Mouse (Mus musculus) embryonic facial prominence, embryonic 12.5 days (tissue): Measurements from ENCODE around the gene Aox1. TPM values are rescaled to one million over a fixed set of nuclear protein-coding genes. Genes with fewer than 3 reads are reported as not detected.

Experiments
- ATAC-seq: fragments of 200-750 bp; cut with Nextera tagmentation; 2 replicates; pipeline ENCODE4 v1.8.0; 2017; ENCODE audit not compliant: insufficient number of reproducible peaks, insufficient read depth, low FRiP score, low TSS enrichment
- H3K27ac ChIP-seq: fragments of 300-500 bp; sonication (generic); 2 replicates; pipeline ENCODE4 v1.5.1; 2016; ENCODE audit warnings: mild to moderate bottlenecking
- H3K27me3 ChIP-seq: fragments of 300-500 bp; sonication (generic); 2 replicates; pipeline ENCODE4 v1.6.1; 2016; ENCODE audit warnings: mild to moderate bottlenecking, moderate library complexity
- H3K36me3 ChIP-seq: fragments of 300-500 bp; sonication (generic); 2 replicates; pipeline ENCODE4 v1.6.1; 2016; ENCODE audit warnings: mild to moderate bottlenecking
- H3K4me1 ChIP-seq: fragments of 300-500 bp; sonication (generic); 2 replicates; pipeline ENCODE4 v1.6.1; 2016
- H3K4me2 ChIP-seq: fragments of 300-500 bp; sonication (generic); replicated peaks from 2 replicates; pipeline ENCODE4 v1.6.1; 2016; ENCODE audit warnings: mild to moderate bottlenecking, moderate library complexity
- H3K4me3 ChIP-seq: fragments of 300-500 bp; sonication (generic); 2 replicates; pipeline ENCODE4 v1.5.1; 2016; ENCODE audit warnings: mild to moderate bottlenecking
- H3K9ac ChIP-seq: fragments of 300-500 bp; sonication (generic); 2 replicates; pipeline ENCODE4 v1.6.1; 2016; ENCODE audit warnings: mild to moderate bottlenecking, moderate library complexity
- H3K9me3 ChIP-seq: fragments of 300-500 bp; sonication (generic); 2 replicates; pipeline ENCODE4 v1.6.1; 2016; ENCODE audit warnings: mild to moderate bottlenecking, moderate library complexity
- WGBS: fragments of 180-500 bp; shearing (Covaris S2); methylation state at CpG from one replicate; pipeline ENCODE4 v1.1.7; 2016; 5-methylcytosine and 5-hydroxymethylcytosine counted together
- polyA plus RNA-seq: library from polyadenylated mRNA; unstranded; fragments of >200 nt; fragmentation: Nextera tagmentation; extraction: Ambion mirVana; gene quantifications from 2 replicates; pipeline ENCODE4 v1.2.1, GENCODE M21; 2016

Gene Aox1
- polyA plus RNA-seq, 1 experiment from 2014 or later, result 0.13 TPM

GRCm38 (mm10) chr1:58089316-58089715, 59.6 kb downstream of the Aox1 start:
- H3K27me3 ChIP-seq, result no peaks in the 10 kb centered on the region
- no peak overlapping the region for H3K4me2 ChIP-seq
- H3K9me3 ChIP-seq, result no peaks in the 10 kb centered on the region
- H3K27ac ChIP-seq, result no peak overlapping the region
- ATAC-seq, result no peak
- no peak overlapping the region for H3K9ac ChIP-seq
- H3K36me3 ChIP-seq, result no peaks in the 10 kb centered on the region
- H3K4me1 ChIP-seq, result no peaks in the 10 kb centered on the region
- 56% methylated on average over 5 of the region's 5 CpGs for WGBS
- H3K4me3 ChIP-seq, result no peak overlapping the region

GRCm38 (mm10) chr1:58090191-58090590, 60.5 kb downstream of the Aox1 start:
- no peaks in the 10 kb centered on the region for H3K36me3 ChIP-seq
- WGBS, result 83% methylated on average over 4 of the region's 4 CpGs

GRCm38 (mm10) chr1:58091213-58091612, 61.5 kb downstream of the Aox1 start:
- H3K27me3 ChIP-seq, result no peaks in the 10 kb centered on the region
- no peak overlapping the region for H3K27ac ChIP-seq
- H3K36me3 ChIP-seq, result no peaks in the 10 kb centered on the region
- no peaks in the 10 kb centered on the region for H3K9me3 ChIP-seq
- H3K4me2 ChIP-seq, result no peak overlapping the region
- 83% methylated on average over 3 of the region's 3 CpGs for WGBS
- H3K4me1 ChIP-seq, result no peaks in the 10 kb centered on the region
- no peak for ATAC-seq
- H3K9ac ChIP-seq, result no peak overlapping the region
- no peak overlapping the region for H3K4me3 ChIP-seq

More at GRCm38 (mm10) chr1:58090191-58090590, 60.5 kb downstream of the Aox1 start:
- H3K4me1 ChIP-seq, result no peaks in the 10 kb centered on the region
- H3K27me3 ChIP-seq, result no peaks in the 10 kb centered on the region
- no peak overlapping the region for H3K4me2 ChIP-seq
- no peak for ATAC-seq
- H3K27ac ChIP-seq, result no peak overlapping the region
- H3K4me3 ChIP-seq, result no peak overlapping the region
- H3K9me3 ChIP-seq, result no peaks in the 10 kb centered on the region
- no peak overlapping the region for H3K9ac ChIP-seq

- no peaks in the 10 kb centered on the region for H3K9me3 ChIP-seq
- 75% methylated on average over 2 of the region's 2 CpGs for WGBS
- no peak overlapping the region for H3K4me2 ChIP-seq
- ATAC-seq, result no peak
- no peak overlapping the region for H3K27ac ChIP-seq
- no peak overlapping the region for H3K4me3 ChIP-seq
- H3K9ac ChIP-seq, result no peak overlapping the region
- H3K4me1 ChIP-seq, result no peaks in the 10 kb centered on the region
- no peaks in the 10 kb centered on the region for H3K27me3 ChIP-seq
- H3K36me3 ChIP-seq, result no peaks in the 10 kb centered on the region
Observed at GRCm38 (mm10) chr1:58091992-58092560, 62.3 kb downstream of the Aox1 start.

GRCm38 (mm10) chr1:58097338-58097737, 67.6 kb downstream of the Aox1 start:
- H3K27me3 ChIP-seq, result no peaks in the 10 kb centered on the region
- no peaks in the 10 kb centered on the region for H3K9me3 ChIP-seq
- no peak overlapping the region for H3K4me3 ChIP-seq
- ATAC-seq, result no peak
- H3K4me2 ChIP-seq, result no peak overlapping the region
- H3K36me3 ChIP-seq, result no peaks in the 10 kb centered on the region
- H3K27ac ChIP-seq, result no peak overlapping the region
- H3K9ac ChIP-seq, result no peak overlapping the region
- 90% methylated on average over 6 of the region's 6 CpGs for WGBS
- no peaks in the 10 kb centered on the region for H3K4me1 ChIP-seq

GRCm38 (mm10) chr1:58099119-58099518, 69.4 kb downstream of the Aox1 start:
- no peak for ATAC-seq
- no peak overlapping the region for H3K9ac ChIP-seq
- H3K27ac ChIP-seq, result no peak overlapping the region
- no peaks in the 10 kb centered on the region for H3K27me3 ChIP-seq
- H3K4me1 ChIP-seq, result no peaks in the 10 kb centered on the region
- no peaks in the 10 kb centered on the region for H3K9me3 ChIP-seq
- no peak overlapping the region for H3K4me2 ChIP-seq
- H3K36me3 ChIP-seq, result no peaks in the 10 kb centered on the region
- H3K4me3 ChIP-seq, result no peak overlapping the region

- ATAC-seq, result no peak
- no peak overlapping the region for H3K4me3 ChIP-seq
- H3K27me3 ChIP-seq, result no peaks in the 10 kb centered on the region
- no peak overlapping the region for H3K9ac ChIP-seq
- H3K4me1 ChIP-seq, result no peaks in the 10 kb centered on the region
- no peak overlapping the region for H3K4me2 ChIP-seq
- WGBS, result 72% methylated on average over 2 of the region's 2 CpGs
- no peaks in the 10 kb centered on the region for H3K9me3 ChIP-seq
- H3K36me3 ChIP-seq, result no peaks in the 10 kb centered on the region
- no peak overlapping the region for H3K27ac ChIP-seq
Observed at GRCm38 (mm10) chr1:58101531-58102146, 71.9 kb downstream of the Aox1 start.

GRCm38 (mm10) chr1:58102494-58102893, 72.8 kb downstream of the Aox1 start:
- 69% methylated on average over 7 of the region's 7 CpGs for WGBS
- H3K27me3 ChIP-seq, result no peaks in the 10 kb centered on the region

GRCm38 (mm10) chr1:58105685-58106084, 76.0 kb downstream of the Aox1 start:
- no peak overlapping the region for H3K4me3 ChIP-seq
- ATAC-seq, result no peak
- H3K9me3 ChIP-seq, result no peaks in the 10 kb centered on the region
- no peaks in the 10 kb centered on the region for H3K27me3 ChIP-seq
- H3K4me2 ChIP-seq, result no peak overlapping the region
- no peak overlapping the region for H3K27ac ChIP-seq
- WGBS, result 86% methylated on average over 6 of the region's 6 CpGs
- H3K36me3 ChIP-seq, result no peaks in the 10 kb centered on the region
- H3K4me1 ChIP-seq, result no peaks in the 10 kb centered on the region
- H3K9ac ChIP-seq, result no peak overlapping the region

More at GRCm38 (mm10) chr1:58102494-58102893, 72.8 kb downstream of the Aox1 start:
- Histone ChIP-seq H3K27ac (no peak overlapping the region), H3K4me1 (no peaks in the 10 kb centered on the region), H3K4me3 (no peak overlapping the region), H3K4me2 (no peak overlapping the region), H3K36me3 (no peaks in the 10 kb centered on the region), H3K9ac (no peak overlapping the region), H3K9me3 (no peaks in the 10 kb centered on the region)
- ATAC-seq, result no peak

GRCm38 (mm10) chr1:58107066-58107465, 77.3 kb downstream of the Aox1 start:
- H3K4me1 ChIP-seq, result 0 out of 2 replicates have a peak, but pooled peaks cover under 1% of the 10 kb centered on the region

GRCm38 (mm10) chr1:58110241-58110640, 80.5 kb downstream of the Aox1 start:
- 94% methylated on average over 5 of the region's 5 CpGs for WGBS
- Histone ChIP-seq H3K4me1 (peaks cover 7% of the 10 kb centered on the region; the same call in 1 of the 2 replicates), H3K9me3 (no peaks in the 10 kb centered on the region), H3K4me3 (no peak overlapping the region), H3K27me3 (no peaks in the 10 kb centered on the region), H3K9ac (no peak overlapping the region), H3K36me3 (no peaks in the 10 kb centered on the region), H3K4me2 (no peak overlapping the region), H3K27ac (no peak overlapping the region)
- ATAC-seq, result no peak

More at GRCm38 (mm10) chr1:58107066-58107465, 77.3 kb downstream of the Aox1 start:
- no peak overlapping the region for H3K4me2 ChIP-seq
- H3K27me3 ChIP-seq, result no peaks in the 10 kb centered on the region
- WGBS, result 81% methylated on average over 2 of the region's 2 CpGs
- no peak overlapping the region for H3K4me3 ChIP-seq
- H3K27ac ChIP-seq, result no peak overlapping the region
- no peak overlapping the region for H3K9ac ChIP-seq
- H3K9me3 ChIP-seq, result no peaks in the 10 kb centered on the region
- H3K36me3 ChIP-seq, result no peaks in the 10 kb centered on the region
- ATAC-seq, result no peak

- Histone ChIP-seq H3K36me3 (no peaks in the 10 kb centered on the region), H3K9me3 (no peaks in the 10 kb centered on the region), H3K4me3 (no peak overlapping the region), H3K27me3 (no peaks in the 10 kb centered on the region), H3K9ac (no peak overlapping the region), H3K4me1 (peaks cover 7% of the 10 kb centered on the region; the same call in 1 of the 2 replicates), H3K4me2 (no peak overlapping the region), H3K27ac (no peak overlapping the region)
- 77% methylated on average over 4 of the region's 4 CpGs for WGBS
- no peak for ATAC-seq
Observed at GRCm38 (mm10) chr1:58111315-58111714, 81.6 kb downstream of the Aox1 start.
